Mouse (Mus musculus) bone marrow macrophage, adult 2 months (primary cell): ENCODE measurements at regions not wholly inside any gene's neighbourhood (a gene's known extent, or its start where the extent isn't known, plus 50 kb on each side); places are given as distances from the start of the nearest gene placed in this dataset.

ENCODE experiments used
- CTCF ChIP-seq: IDR thresholded peaks from 2 replicates; pipeline ENCODE4 v1.5.1; 2012; ENCODE audit warnings: low read depth, mild to moderate bottlenecking, low read length, moderate library complexity
- POLR2A ChIP-seq: IDR thresholded peaks from 2 replicates; pipeline ENCODE4 v1.6.1; 2012; ENCODE audit warnings: mild to moderate bottlenecking, low read depth, low read length, borderline replicate concordance

DNA sequence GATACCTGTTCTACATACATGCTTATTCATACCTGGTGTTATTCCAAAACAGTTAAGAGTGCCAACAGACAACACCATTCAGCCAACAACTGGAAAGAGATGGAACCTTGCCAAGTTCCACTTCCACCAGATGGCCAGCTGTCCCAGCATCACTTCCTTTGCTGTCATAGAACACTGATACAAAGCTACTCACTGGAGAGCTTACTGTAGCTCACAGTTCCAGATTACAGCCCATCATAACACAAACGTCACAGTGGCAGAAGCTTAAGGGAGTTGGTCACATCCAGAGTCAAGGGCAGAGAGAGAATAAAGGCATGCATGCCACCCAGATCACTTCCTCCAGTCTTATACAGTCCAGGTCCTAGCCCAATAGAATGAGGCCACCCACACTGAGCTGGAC, 84.0 kb upstream of the Dlx6 start:
- TF ChIP-seq POLR2A (no peak), CTCF (no peak)
